8 mouse cellular contexts compared by ENCODE assay signal in the genomic region with DNA sequence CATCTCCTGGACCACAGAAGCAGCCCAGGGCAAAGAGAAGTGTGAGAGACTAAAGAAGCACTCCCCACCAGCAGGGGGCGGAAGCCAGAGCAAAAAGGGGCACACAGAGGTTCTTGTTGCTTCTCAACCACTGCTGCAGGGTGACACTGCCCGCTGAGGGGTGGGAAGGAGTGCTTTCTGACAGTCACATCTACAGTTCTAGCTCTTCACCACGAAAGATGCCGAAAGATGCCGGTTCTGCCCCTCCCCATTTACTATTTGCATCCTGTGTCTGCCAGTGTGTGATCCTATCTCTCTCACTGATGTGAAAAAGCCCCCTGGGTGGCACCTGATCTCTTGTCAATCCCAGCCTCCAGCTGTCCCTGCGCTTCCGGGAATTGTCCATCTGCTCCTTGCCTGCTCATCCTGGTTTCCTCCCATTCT.
A peak's percentile ranks its signal among the peaks of the same experiment; 100 is the strongest.
DNase-seq lines count a peak whose midpoint lies in the region; ATAC-seq and TF ChIP-seq lines count a peak whose summit lies in the region.

No protein-coding gene starts in this region.

- ATAC-seq in heart, postnatal 0 days (ENCODE audit: insufficient read depth, low read depth): no peak; the same call in 1 of the 2 replicates
- ATAC-seq in lung, postnatal 0 days: peak; percentile 82

- no peak overlapping the region for H3K27ac ChIP-seq in heart, postnatal 0 days (ENCODE audit: low read depth)
- no peak overlapping the region for H3K27ac ChIP-seq in testis, adult 2 months (ENCODE audit: control insufficient read depth, insufficient read depth, low read depth, low read length)
- H3K27ac ChIP-seq in embryonic facial prominence, embryonic 10.5 days (replicated peaks): peak overlapping the region; percentile 70; the same call in 1 of the 2 replicates
- no peak overlapping the region for H3K27ac ChIP-seq in lung, postnatal 0 days (ENCODE audit: low read length)

- no peak for TF ChIP-seq POLR2A in testis, adult 2 months (IDR thresholded peaks at IDR 0.05; ENCODE audit: control insufficient read depth, low read depth, low read length)

- DNase-seq in heart, postnatal 0 days (ENCODE audit: low spot score): no peak
- no peak for DNase-seq in heart, adult 8-10 months (ENCODE audit: low spot score)
- no peak for DNase-seq in testis, postnatal 14 days (ENCODE audit: low spot score)
- DNase-seq in embryonic facial prominence, embryonic 10.5 days (ENCODE audit: low spot score): peak; percentile 62
- peak; percentile 49 for DNase-seq in lung, postnatal 0 days (ENCODE audit: low spot score)
- peak; percentile 85 for DNase-seq in thymus, postnatal 4 days
- DNase-seq in right cerebral cortex, postnatal 25 days: no peak

- no peak overlapping the region for H3K4me3 ChIP-seq in heart, postnatal 0 days (ENCODE audit: low read depth, low read length)
- no peak overlapping the region for H3K4me3 ChIP-seq in testis, adult 2 months (ENCODE audit: control insufficient read depth, low read depth, low read length)
- H3K4me3 ChIP-seq in embryonic facial prominence, embryonic 10.5 days: no peak overlapping the region
- no peak overlapping the region for H3K4me3 ChIP-seq in lung, postnatal 0 days (ENCODE audit: low read depth, low read length)

- H3K4me1 ChIP-seq in heart, postnatal 0 days (ENCODE audit: control insufficient read depth, insufficient read depth): peaks cover 3% of the 10 kb centered on the region; the same call in 1 of the 2 replicates
- no peaks in the 10 kb centered on the region for H3K4me1 ChIP-seq in testis, adult 2 months (ENCODE audit: control insufficient read depth, insufficient read depth, low read length)
- peaks cover 21% of the 10 kb centered on the region for H3K4me1 ChIP-seq in embryonic facial prominence, embryonic 10.5 days
- H3K4me1 ChIP-seq in lung, postnatal 0 days (ENCODE audit: insufficient read depth, low read depth, low read length): no peaks in the 10 kb centered on the region

- no peaks in the 10 kb centered on the region for H3K9me3 ChIP-seq in heart, postnatal 0 days (replicated peaks; ENCODE audit: control insufficient read depth, low read length)
- H3K9me3 ChIP-seq in embryonic facial prominence, embryonic 10.5 days: no peaks in the 10 kb centered on the region
- H3K9me3 ChIP-seq in lung, postnatal 0 days (ENCODE audit: low read length): no peaks in the 10 kb centered on the region

- peak; percentile 41 for TF ChIP-seq CTCF in heart, postnatal 0 days (IDR thresholded peaks at IDR 0.05; ENCODE audit: low read depth)
- TF ChIP-seq CTCF in testis, adult 2 months (IDR thresholded peaks at IDR 0.05; ENCODE audit: control insufficient read depth, insufficient read depth, insufficient replicate concordance, low read depth, low read length): peak; percentile 35; the same call in 1 of the 2 replicates
- TF ChIP-seq CTCF in lung, postnatal 0 days (IDR thresholded peaks at IDR 0.05): peak; percentile 68

- WGBS in heart, postnatal 0 days: 50% methylated on average over 7 of the region's 7 CpGs
- WGBS in embryonic facial prominence, embryonic 10.5 days: 55% methylated on average over 7 of the region's 7 CpGs
- 35% methylated on average over 7 of the region's 7 CpGs for WGBS in lung, postnatal 0 days

- H3K9ac ChIP-seq in heart, postnatal 0 days (replicated peaks; ENCODE audit: low read depth, low read length): no peak overlapping the region
- no peak overlapping the region for H3K9ac ChIP-seq in lung, postnatal 0 days (replicated peaks; ENCODE audit: low read depth)

- no peaks in the 10 kb centered on the region for H3K36me3 ChIP-seq in heart, postnatal 0 days (replicated peaks; ENCODE audit: control insufficient read depth, insufficient read depth, low read length)
- H3K36me3 ChIP-seq in testis, adult 2 months (ENCODE audit: control insufficient read depth, insufficient read depth, low read length): no peaks in the 10 kb centered on the region
- H3K36me3 ChIP-seq in embryonic facial prominence, embryonic 10.5 days (replicated peaks): no peaks in the 10 kb centered on the region
- H3K36me3 ChIP-seq in lung, postnatal 0 days (ENCODE audit: insufficient read depth, low read length): no peaks in the 10 kb centered on the region

- H3K27me3 ChIP-seq in heart, postnatal 0 days (ENCODE audit: control insufficient read depth, insufficient read depth, low read length): no peaks in the 10 kb centered on the region
- H3K27me3 ChIP-seq in testis, adult 2 months (ENCODE audit: control insufficient read depth, insufficient read depth, low read length): no peaks in the 10 kb centered on the region
- no peaks in the 10 kb centered on the region for H3K27me3 ChIP-seq in embryonic facial prominence, embryonic 10.5 days (replicated peaks; ENCODE audit: low read depth, poor library complexity, severe bottlenecking)
- H3K27me3 ChIP-seq in lung, postnatal 0 days (replicated peaks; ENCODE audit: insufficient read depth, low read length): no peaks in the 10 kb centered on the region

- no peak for TF ChIP-seq EP300 in heart, postnatal 0 days (IDR thresholded peaks at IDR 0.05; ENCODE audit: low read depth)
- TF ChIP-seq EP300 in lung, postnatal 0 days (IDR thresholded peaks at IDR 0.05): peak; percentile 66; the same call in 1 of the 2 replicates

- no peak overlapping the region for H3K4me2 ChIP-seq in heart, postnatal 0 days (ENCODE audit: low read depth, low read length)
- H3K4me2 ChIP-seq in lung, postnatal 0 days (replicated peaks; ENCODE audit: low read depth, low read length): no peak overlapping the region

Comparison
In these comparisons a context has a peak if more than half of its experiments do, and no peak if none do; other contexts are left out.
1. DNase-seq: peak in embryonic facial prominence, embryonic 10.5 days (single experiment), lung, postnatal 0 days (single experiment) and thymus, postnatal 4 days (single experiment); none in heart, postnatal 0 days (single experiment), heart, adult 8-10 months (single experiment), testis, postnatal 14 days (single experiment) and right cerebral cortex, postnatal 25 days (single experiment).
2. Peak in every context shown above with its lines, with median percentiles within 50 percentile points of each other: CTCF ChIP-seq.